ENCODE assay signal across 9 mouse cellular contexts in the genomic region with DNA sequence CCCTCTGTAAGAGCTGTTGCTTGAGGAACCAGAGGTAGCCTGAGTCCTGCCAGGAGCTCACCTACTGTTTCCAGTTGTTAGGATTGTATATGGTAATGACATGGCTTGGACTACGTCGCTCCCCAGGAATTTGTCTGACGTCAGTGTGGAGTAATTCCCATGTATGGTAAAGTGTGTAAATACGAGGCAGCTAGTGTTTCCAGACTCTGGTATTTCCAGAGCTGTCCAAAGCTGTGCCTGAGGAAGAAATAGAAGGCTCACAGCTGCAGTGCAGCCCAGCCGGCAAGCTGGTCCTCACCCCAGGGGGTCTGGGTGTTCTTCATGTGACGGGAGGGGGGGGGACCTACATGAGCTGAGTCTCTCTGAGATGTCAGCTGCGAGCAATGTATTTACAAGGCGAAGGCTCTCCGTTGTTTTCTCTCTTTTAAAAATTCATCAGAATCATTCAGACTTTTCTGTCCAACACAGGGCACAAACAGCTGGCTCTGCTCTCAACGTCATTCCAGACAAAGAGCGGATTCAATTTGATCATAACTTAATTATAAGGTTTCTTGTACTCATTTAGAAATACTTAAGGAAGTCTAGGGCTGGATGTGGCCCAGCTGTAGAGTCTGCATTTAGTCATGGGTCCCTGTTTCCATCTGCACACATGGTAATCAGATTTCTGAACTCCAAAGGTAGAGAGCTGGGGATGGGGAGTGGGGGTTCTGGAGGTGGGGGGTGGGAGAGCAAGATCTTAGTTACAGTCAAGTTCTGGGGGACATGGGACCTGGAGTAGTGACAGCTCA. TPM values are rescaled to one million over a fixed set of nuclear protein-coding genes. Genes with fewer than 3 reads are reported as not detected.
DNase-seq lines count a peak whose midpoint lies in the region; ATAC-seq lines count a peak whose summit lies in the region.
"Had no signal": no experiment of that assay in that cellular context is flagged by ENCODE, and none has a peak within 500 bp of the region (broad histone marks: within the 10 kb centered on the region; RNA-seq: fewer than 3 reads in every experiment).

No protein-coding gene starts in this region.

- DNase-seq in midbrain, embryonic 14.5 days = peak; percentile 49
- DNase-seq in spleen, postnatal 4 days (ENCODE audit: low spot score in 2 of 2) = no peak
- DNase-seq in urinary bladder, adult 18-20 months (ENCODE audit: low spot score in 2 of 2) = no peak
- DNase-seq in left cerebral cortex, postnatal 25 days (ENCODE audit: low spot score in 2 of 2) = no peak

- H3K4me3 ChIP-seq in midbrain, embryonic 14.5 days (replicated peaks; ENCODE audit: low read depth, low read length) = no peak overlapping the region
- H3K4me3 ChIP-seq in midbrain, embryonic 16.5 days (ENCODE audit: low read depth, low read length) = no peak overlapping the region
- peak overlapping the region in 1 of 2 experiments; percentile 9; a peak in 1 of 4 replicates for H3K4me3 ChIP-seq in heart, embryonic 14.5 days (ENCODE audit: control insufficient read depth in 1 of 2, insufficient read depth in 1 of 2, low read depth in 1 of 2, low read length in 2 of 2)
- no peak overlapping the region for H3K4me3 ChIP-seq in liver, embryonic 12.5 days
- peak overlapping the region; percentile 69; the same call in 1 of the 2 replicates for H3K4me3 ChIP-seq in stomach, embryonic 15.5 days (replicated peaks)

- H3K4me2 ChIP-seq in midbrain, embryonic 14.5 days (ENCODE audit: low read length) = no peak overlapping the region
- H3K4me2 ChIP-seq in midbrain, embryonic 16.5 days (ENCODE audit: low read length) = no peak overlapping the region
- peak overlapping the region; percentile 85 for H3K4me2 ChIP-seq in heart, embryonic 14.5 days (ENCODE audit: low read length)
- peak overlapping the region; percentile 89 for H3K4me2 ChIP-seq in liver, embryonic 12.5 days
- H3K4me2 ChIP-seq in stomach, embryonic 15.5 days = peak overlapping the region; percentile 66

- no peaks in the 10 kb centered on the region for H3K36me3 ChIP-seq in midbrain, embryonic 14.5 days (ENCODE audit: control insufficient read depth, insufficient read depth, low read length)
- H3K36me3 ChIP-seq in midbrain, embryonic 16.5 days (ENCODE audit: control insufficient read depth, insufficient read depth, low read length) = no peaks in the 10 kb centered on the region
- H3K36me3 ChIP-seq in heart, embryonic 14.5 days (ENCODE audit: control insufficient read depth, insufficient read depth, low read length) = 0 out of 2 replicates have a peak, but pooled peaks cover 4% of the 10 kb centered on the region
- H3K36me3 ChIP-seq in liver, embryonic 12.5 days = 0 out of 2 replicates have a peak, but pooled peaks cover 11% of the 10 kb centered on the region
- H3K36me3 ChIP-seq in stomach, embryonic 15.5 days = no peaks in the 10 kb centered on the region

- no peaks in the 10 kb centered on the region for H3K9me3 ChIP-seq in midbrain, embryonic 14.5 days (ENCODE audit: control insufficient read depth, low read length)
- H3K9me3 ChIP-seq in midbrain, embryonic 16.5 days (replicated peaks; ENCODE audit: control insufficient read depth, low read length, poor library complexity, severe bottlenecking) = no peaks in the 10 kb centered on the region
- H3K9me3 ChIP-seq in heart, embryonic 14.5 days (ENCODE audit: control insufficient read depth, low read length) = no peaks in the 10 kb centered on the region
- no peaks in the 10 kb centered on the region for H3K9me3 ChIP-seq in liver, embryonic 12.5 days (replicated peaks)
- H3K9me3 ChIP-seq in stomach, embryonic 15.5 days = no peaks in the 10 kb centered on the region

- intact Hi-C loops in left cerebral cortex, postnatal 25 days (cut with DNase I) = no loop called here

- H3K9ac ChIP-seq in midbrain, embryonic 14.5 days (replicated peaks; ENCODE audit: low read length) = no peak overlapping the region
- no peak overlapping the region for H3K9ac ChIP-seq in midbrain, embryonic 16.5 days (ENCODE audit: low read depth, low read length)
- H3K9ac ChIP-seq in heart, embryonic 14.5 days (ENCODE audit: low read length) = peak overlapping the region; percentile 87
- H3K9ac ChIP-seq in liver, embryonic 12.5 days = no peak overlapping the region
- H3K9ac ChIP-seq in stomach, embryonic 15.5 days = no peak overlapping the region

- H3K27ac ChIP-seq in midbrain, embryonic 14.5 days (replicated peaks; ENCODE audit: low read depth, low read length) = no peak overlapping the region
- H3K27ac ChIP-seq in midbrain, embryonic 16.5 days (ENCODE audit: low read length) = no peak overlapping the region
- H3K27ac ChIP-seq in heart, embryonic 14.5 days (replicated peaks in 1 of 2; ENCODE audit: control insufficient read depth in 1 of 2, insufficient read depth in 1 of 2, low read depth in 2 of 2, low read length in 2 of 2) = peak overlapping the region; percentile 92 to 93
- H3K27ac ChIP-seq in liver, embryonic 12.5 days = peak overlapping the region; percentile 29; the same call in 1 of the 2 replicates
- H3K27ac ChIP-seq in stomach, embryonic 15.5 days = peak overlapping the region; percentile 98

- H3K4me1 ChIP-seq in midbrain, embryonic 14.5 days (ENCODE audit: control insufficient read depth, insufficient read depth, low read length) = peaks cover 22% of the 10 kb centered on the region; the same call in 1 of the 2 replicates
- H3K4me1 ChIP-seq in midbrain, embryonic 16.5 days (ENCODE audit: control insufficient read depth, insufficient read depth, low read length) = peaks cover 5% of the 10 kb centered on the region; the same call in 1 of the 2 replicates
- peaks cover 54 to 76% of the 10 kb centered on the region in 2 experiments for H3K4me1 ChIP-seq in heart, embryonic 14.5 days (ENCODE audit: control insufficient read depth in 2 of 2, insufficient read depth in 2 of 2, low read length in 2 of 2)
- peaks cover 75% of the 10 kb centered on the region for H3K4me1 ChIP-seq in liver, embryonic 12.5 days
- peaks cover 65% of the 10 kb centered on the region for H3K4me1 ChIP-seq in stomach, embryonic 15.5 days

- ATAC-seq in midbrain, embryonic 14.5 days (ENCODE audit: low FRiP score, low TSS enrichment) = no peak
- ATAC-seq in midbrain, embryonic 16.5 days = no peak
- ATAC-seq in heart, embryonic 14.5 days (ENCODE audit: insufficient number of reproducible peaks, insufficient read depth, low FRiP score, low read depth) = peak; percentile 52
- ATAC-seq in liver, embryonic 12.5 days = no peak
- ATAC-seq in stomach, embryonic 15.5 days (ENCODE audit: insufficient read depth, low FRiP score, low read depth) = peak; percentile 81

- 41% methylated on average over 11 of the region's 11 CpGs for WGBS in midbrain, embryonic 14.5 days
- WGBS in midbrain, embryonic 16.5 days = 42% methylated on average over 11 of the region's 11 CpGs
- 18% methylated on average over 11 of the region's 11 CpGs for WGBS in heart, embryonic 14.5 days
- 68% methylated on average over 11 of the region's 11 CpGs for WGBS in liver, embryonic 12.5 days (ENCODE audit: insufficient replicate concordance)
- WGBS in stomach, embryonic 15.5 days = 16% methylated on average over 11 of the region's 11 CpGs

- no peaks in the 10 kb centered on the region for H3K27me3 ChIP-seq in midbrain, embryonic 14.5 days (ENCODE audit: control insufficient read depth, insufficient read depth, low read length)
- no peaks in the 10 kb centered on the region for H3K27me3 ChIP-seq in midbrain, embryonic 16.5 days (ENCODE audit: control insufficient read depth, insufficient read depth, low read depth, low read length)
- H3K27me3 ChIP-seq in heart, embryonic 14.5 days (ENCODE audit: control insufficient read depth, insufficient read depth, low read length) = no peaks in the 10 kb centered on the region
- H3K27me3 ChIP-seq in liver, embryonic 12.5 days (replicated peaks) = no peaks in the 10 kb centered on the region
- no peaks in the 10 kb centered on the region for H3K27me3 ChIP-seq in stomach, embryonic 15.5 days (replicated peaks)

RNA-seq across cellular contexts. Expression of a gene that starts 12.2 kb away (rescaled TPM):
- polyA plus RNA-seq in midbrain, embryonic 14.5 days (2014; fragmentation: Nextera tagmentation; extraction: Ambion mirVana) = 13.2 and 16.1 TPM in 2 replicates
- 11.4 and 13.1 TPM in 2 replicates for polyA plus RNA-seq in midbrain, embryonic 16.5 days (2015; fragmentation: Nextera tagmentation; extraction: Ambion mirVana)
- 133 and 220 TPM in 2 replicates for polyA plus RNA-seq in heart, embryonic 14.5 days (2014; fragmentation: Nextera tagmentation; extraction: Ambion mirVana)
- polyA plus RNA-seq in liver, embryonic 12.5 days (2016; fragmentation: Nextera tagmentation; extraction: Ambion mirVana) = 56.2 and 60.7 TPM in 2 replicates
- polyA plus RNA-seq in stomach, embryonic 15.5 days (2015; fragmentation: Nextera tagmentation; extraction: Ambion mirVana) = 225 and 236 TPM in 2 replicates
- total RNA-seq in left cerebral cortex, postnatal 25 days (2021) = 100 to 1,000 TPM; 179 to 206 TPM

RNA-seq across cellular contexts. Expression of a gene that starts 33.8 kb away (rescaled TPM):
- 20.7 and 25.1 TPM in 2 replicates for polyA plus RNA-seq in midbrain, embryonic 14.5 days (2014; fragmentation: Nextera tagmentation; extraction: Ambion mirVana)
- polyA plus RNA-seq in midbrain, embryonic 16.5 days (2015; fragmentation: Nextera tagmentation; extraction: Ambion mirVana) = 26.6 and 33.0 TPM in 2 replicates
- polyA plus RNA-seq in heart, embryonic 14.5 days (2014; fragmentation: Nextera tagmentation; extraction: Ambion mirVana) = 72.4 and 77.2 TPM in 2 replicates
- polyA plus RNA-seq in liver, embryonic 12.5 days (2016; fragmentation: Nextera tagmentation; extraction: Ambion mirVana) = 11.4 and 11.9 TPM in 2 replicates
- 79.8 and 95.3 TPM in 2 replicates for polyA plus RNA-seq in stomach, embryonic 15.5 days (2015; fragmentation: Nextera tagmentation; extraction: Ambion mirVana)
- 10 to 100 TPM; 20.0 to 20.3 TPM for total RNA-seq in left cerebral cortex, postnatal 25 days (2021)

RNA-seq across cellular contexts. Expression of a gene that starts 47.1 kb away (rescaled TPM):
- polyA plus RNA-seq in midbrain, embryonic 14.5 days (2014; fragmentation: Nextera tagmentation; extraction: Ambion mirVana) = 0.43 TPM in 1 of 2 replicates, not detected in the other
- polyA plus RNA-seq in midbrain, embryonic 16.5 days (2015; fragmentation: Nextera tagmentation; extraction: Ambion mirVana) = 0.35 and 1.1 TPM in 2 replicates
- 5,020 and 5,035 TPM in 2 replicates for polyA plus RNA-seq in heart, embryonic 14.5 days (2014; fragmentation: Nextera tagmentation; extraction: Ambion mirVana)
- 10.5 and 12.9 TPM in 2 replicates for polyA plus RNA-seq in liver, embryonic 12.5 days (2016; fragmentation: Nextera tagmentation; extraction: Ambion mirVana)
- 8.8 and 15.3 TPM in 2 replicates for polyA plus RNA-seq in stomach, embryonic 15.5 days (2015; fragmentation: Nextera tagmentation; extraction: Ambion mirVana)
- total RNA-seq in left cerebral cortex, postnatal 25 days (2021) = 1 to 10 TPM; 2.5 to 3.4 TPM
- total RNA-seq: neutrophil, adult 5-6 weeks had no signal

Comparison
In these comparisons a context has a peak if more than half of its experiments do, and no peak if none do; other contexts are left out.
1. ATAC-seq: peak in heart, embryonic 14.5 days (single experiment) and stomach, embryonic 15.5 days (single experiment); none in midbrain, embryonic 14.5 days (single experiment), midbrain, embryonic 16.5 days (single experiment) and liver, embryonic 12.5 days (single experiment).
2. H3K27ac ChIP-seq: peak in heart, embryonic 14.5 days (2 of 2), liver, embryonic 12.5 days (single experiment) and stomach, embryonic 15.5 days (single experiment); none in midbrain, embryonic 14.5 days (single experiment) and midbrain, embryonic 16.5 days (single experiment).
3. H3K4me2 ChIP-seq: peak in heart, embryonic 14.5 days (single experiment), liver, embryonic 12.5 days (single experiment) and stomach, embryonic 15.5 days (single experiment); none in midbrain, embryonic 14.5 days (single experiment) and midbrain, embryonic 16.5 days (single experiment).
4. RNA of a gene that starts 47.1 kb away (polyA plus RNA-seq): 5,020 to 5,035 TPM in heart, embryonic 14.5 days; 10.5 to 12.9 TPM in liver, embryonic 12.5 days, 8.8 to 15.3 TPM in stomach, embryonic 15.5 days, 0.43 TPM in midbrain, embryonic 14.5 days and 0.35 to 1.1 TPM in midbrain, embryonic 16.5 days; every median in the first group is over 100 times any median in the second.